Mouse (Mus musculus) thymus, adult 2 months (tissue): Measurements from ENCODE around the gene Ndufa13.

Source experiments
- CTCF ChIP-seq: fragments of 200-500 bp; IDR thresholded peaks from 2 replicates; pipeline ENCODE4 v1.5.1; 2012; ENCODE audit warnings: mild to moderate bottlenecking, control low read depth, low read length, moderate library complexity, borderline replicate concordance; ENCODE audit not compliant: control insufficient read depth, poor library complexity, insufficient read depth; ENCODE audit errors: extremely low read depth
- POLR2A ChIP-seq: fragments of 200-500 bp; IDR thresholded peaks from 2 replicates; pipeline ENCODE4 v1.6.1; 2012; ENCODE audit warnings: mild to moderate bottlenecking, low read length, control low read depth, moderate library complexity; ENCODE audit not compliant: control insufficient read depth, poor library complexity, insufficient read depth; ENCODE audit errors: extremely low read depth

DNA sequence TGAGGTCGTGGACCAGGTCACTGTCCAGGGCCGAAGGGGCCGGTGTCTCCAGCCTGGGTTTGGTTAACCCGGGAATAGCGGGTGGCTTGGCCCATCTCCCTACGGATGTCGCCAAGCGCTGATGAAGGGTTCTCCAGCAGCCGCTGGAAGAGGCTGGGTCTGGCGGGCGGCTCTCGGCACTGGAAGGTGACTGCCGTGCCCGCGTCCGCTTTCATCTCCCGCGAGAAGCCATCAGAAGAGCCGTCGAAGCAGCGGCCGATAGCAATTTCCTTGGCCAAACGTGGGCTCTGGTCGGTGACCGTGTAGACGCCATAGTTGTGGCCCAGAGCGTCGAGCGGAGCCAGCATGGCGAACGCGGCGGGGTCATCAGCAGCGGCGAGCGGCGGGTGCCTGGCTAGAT lies 21.5 kb downstream of the Ndufa13 start:
- TF ChIP-seq CTCF: no peak
- TF ChIP-seq POLR2A: no peak
